Mouse (Mus musculus): ENCODE results near the gene Eml2.

GRCm38 (mm10) chr7:19146793-19147192, 29.4 kb upstream of the Eml2 start:
- TF ChIP-seq GATA1 (IDR thresholded peaks at IDR 0.05; ENCODE audit: borderline replicate concordance, low read length) (no peak), FLI1 (IDR thresholded peaks at IDR 0.05; ENCODE audit: low read length) (no peak)

Measured in megakaryocyte, embryonic 14.5 days (primary cell).